Mouse (Mus musculus): ENCODE measurements around the gene Smg6.

GRCm38 (mm10) chr11:75119298-75119697 lies 193.7 kb downstream of the Smg6 start:
- TF ChIP-seq POLR2A (IDR thresholded peaks at IDR 0.05; ENCODE audit: borderline replicate concordance, extremely low read depth, low read depth, low read length) (no peak), CTCF (IDR thresholded peaks at IDR 0.05; ENCODE audit: insufficient read depth, low read length) (no peak)

Measured in lung, adult 2 months (tissue).